Mouse (Mus musculus): ENCODE measurements around the gene Pde11a. TPM values are rescaled to one million over a fixed set of nuclear protein-coding genes. Genes with fewer than 3 reads are reported as not detected.

Pde11a gene
- total RNA-seq, 1 experiment = 0.27 TPM

DNA sequence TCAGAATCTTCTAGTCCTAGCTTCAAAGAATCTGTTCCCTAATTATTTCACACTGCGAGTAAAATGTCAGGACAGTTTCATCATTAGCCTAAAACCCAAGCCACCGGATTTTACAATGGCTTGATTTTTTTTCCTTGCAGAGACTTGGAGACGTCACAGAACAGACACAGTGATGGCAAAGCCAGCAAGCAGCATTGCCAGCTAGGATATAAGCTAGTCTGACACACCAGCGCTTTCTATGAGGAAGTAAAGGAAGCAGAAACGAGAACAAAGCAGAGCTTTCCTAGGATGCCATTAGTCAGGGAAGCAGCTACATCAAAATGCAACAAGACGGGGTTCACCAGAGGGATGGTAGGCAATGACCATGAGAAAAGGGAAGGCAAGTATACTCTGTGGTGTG lies 9.3 kb upstream of the Pde11a start:
- Histone ChIP-seq H3K36me3 (ENCODE audit: control insufficient read depth, insufficient read depth, low read length, poor library complexity, severe bottlenecking) (no peaks in the 10 kb centered on the region), H3K9me3 (ENCODE audit: control insufficient read depth, insufficient read depth, low read depth, low read length) (no peaks in the 10 kb centered on the region), H3K4me1 (ENCODE audit: control insufficient read depth in 2 of 2, insufficient read depth in 2 of 2, low read length in 2 of 2, poor library complexity in 1 of 2) (no peaks in the 10 kb centered on the region), H3K4me3 (ENCODE audit: insufficient read depth in 1 of 2, low read depth in 1 of 2, low read length in 2 of 2, poor library complexity in 1 of 2, severe bottlenecking in 1 of 2) (no peak overlapping the region), H3K27ac (ENCODE audit: insufficient read depth, low read depth, low read length, poor library complexity, severe bottlenecking) (no peak overlapping the region), H3K9ac (ENCODE audit: insufficient read depth, low read depth, low read length, poor library complexity, severe bottlenecking) (no peak overlapping the region)
- DNase-seq (ENCODE audit: low read depth, low spot score) = no peak
- in situ Hi-C loops (cut with MboI; ENCODE audit: low sequenced_read_pairs in 2 of 2, unreplicated experiment in 2 of 2) = no loop called here
- no peak for TF ChIP-seq HCFC1 (IDR thresholded peaks at IDR 0.05; ENCODE audit: borderline replicate concordance, insufficient read depth, low read length)
- TF ChIP-seq CHD2 (IDR thresholded peaks at IDR 0.05; ENCODE audit: low read depth, low read length) = no peak
- no peak for TF ChIP-seq MAFK (IDR thresholded peaks at IDR 0.05; ENCODE audit: insufficient read depth, low read depth, low read length)
- no peak for TF ChIP-seq ZC3H11A (IDR thresholded peaks at IDR 0.05; ENCODE audit: borderline replicate concordance, low read depth, low read length)
- no peak for TF ChIP-seq ZNF384 (IDR thresholded peaks at IDR 0.05; ENCODE audit: low read depth, low read length)

- Histone ChIP-seq H3K9ac (ENCODE audit: insufficient read depth, low read depth, low read length, poor library complexity, severe bottlenecking) (no peak overlapping the region), H3K4me3 (ENCODE audit: insufficient read depth in 1 of 2, low read depth in 1 of 2, low read length in 2 of 2, poor library complexity in 1 of 2, severe bottlenecking in 1 of 2) (no peak overlapping the region), H3K4me1 (ENCODE audit: control insufficient read depth in 2 of 2, insufficient read depth in 2 of 2, low read length in 2 of 2, poor library complexity in 1 of 2) (no peaks in the 10 kb centered on the region), H3K27ac (ENCODE audit: insufficient read depth, low read depth, low read length, poor library complexity, severe bottlenecking) (no peak overlapping the region), H3K36me3 (ENCODE audit: control insufficient read depth, insufficient read depth, low read length, poor library complexity, severe bottlenecking) (no peaks in the 10 kb centered on the region), H3K9me3 (ENCODE audit: control insufficient read depth, insufficient read depth, low read depth, low read length) (no peaks in the 10 kb centered on the region)
- in situ Hi-C loops (cut with MboI; ENCODE audit: low sequenced_read_pairs in 2 of 2, unreplicated experiment in 2 of 2) = no loop called here
- no peak for DNase-seq (ENCODE audit: low read depth, low spot score)
- TF ChIP-seq HCFC1 (IDR thresholded peaks at IDR 0.05; ENCODE audit: borderline replicate concordance, insufficient read depth, low read length) (no peak), CHD2 (IDR thresholded peaks at IDR 0.05; ENCODE audit: low read depth, low read length) (no peak), ZC3H11A (IDR thresholded peaks at IDR 0.05; ENCODE audit: borderline replicate concordance, low read depth, low read length) (no peak), MAFK (IDR thresholded peaks at IDR 0.05; ENCODE audit: insufficient read depth, low read depth, low read length) (no peak), ZNF384 (IDR thresholded peaks at IDR 0.05; ENCODE audit: low read depth, low read length) (no peak)
These were observed 3.6 kb upstream of the Pde11a start for GRCm38 (mm10) chr2:76342146-76342545.

DNA sequence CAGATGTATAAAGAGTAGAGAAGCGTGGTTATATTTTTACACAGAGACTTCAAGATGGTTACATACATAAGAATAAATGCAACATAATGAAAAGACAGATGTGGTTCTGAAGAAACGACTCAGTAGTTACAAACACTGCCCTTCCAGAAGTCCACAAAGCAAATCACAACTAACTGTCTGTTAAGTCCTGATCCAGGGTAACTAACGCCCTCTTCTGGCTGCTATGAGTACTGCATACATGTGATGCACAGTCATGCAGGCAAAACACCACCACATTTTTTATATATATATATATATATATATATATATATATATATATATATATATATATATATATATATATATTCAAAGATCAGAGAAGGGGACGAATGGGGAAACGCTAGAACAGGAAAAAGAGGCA lies 4.0 kb downstream of the Pde11a start:
- DNase-seq (ENCODE audit: low read depth, low spot score) = peak; percentile 24

GRCm38 (mm10) chr2:76332161-76332805 lies 6.3 kb downstream of the Pde11a start:
- H3K27ac ChIP-seq (ENCODE audit: insufficient read depth, low read depth, low read length, poor library complexity, severe bottlenecking) = no peak overlapping the region
- in situ Hi-C loops (cut with MboI; ENCODE audit: low sequenced_read_pairs in 2 of 2, unreplicated experiment in 2 of 2) = no loop called here

More for the DNA sequence above, 4.0 kb downstream of the Pde11a start:
- no peak overlapping the region for H3K9ac ChIP-seq (ENCODE audit: insufficient read depth, low read depth, low read length, poor library complexity, severe bottlenecking)
- H3K27ac ChIP-seq (ENCODE audit: insufficient read depth, low read depth, low read length, poor library complexity, severe bottlenecking) = no peak overlapping the region
- H3K9me3 ChIP-seq (ENCODE audit: control insufficient read depth, insufficient read depth, low read depth, low read length) = no peaks in the 10 kb centered on the region
- no peak overlapping the region for H3K4me3 ChIP-seq (ENCODE audit: insufficient read depth in 1 of 2, low read depth in 1 of 2, low read length in 2 of 2, poor library complexity in 1 of 2, severe bottlenecking in 1 of 2)
- peaks cover 0 to 3% of the 10 kb centered on the region in 2 experiments; a peak in 1 of 4 replicates for H3K4me1 ChIP-seq (ENCODE audit: control insufficient read depth in 2 of 2, insufficient read depth in 2 of 2, low read length in 2 of 2, poor library complexity in 1 of 2)
- TF ChIP-seq MAFK (IDR thresholded peaks at IDR 0.05; ENCODE audit: insufficient read depth, low read depth, low read length) (0 out of 2 replicates have a peak, but pooled peaks have one; percentile 6), HCFC1 (IDR thresholded peaks at IDR 0.05; ENCODE audit: borderline replicate concordance, insufficient read depth, low read length) (no peak)
- no peaks in the 10 kb centered on the region for H3K36me3 ChIP-seq (ENCODE audit: control insufficient read depth, insufficient read depth, low read length, poor library complexity, severe bottlenecking)
- in situ Hi-C loops (cut with MboI; ENCODE audit: low sequenced_read_pairs in 2 of 2, unreplicated experiment in 2 of 2) = no loop called here

DNA sequence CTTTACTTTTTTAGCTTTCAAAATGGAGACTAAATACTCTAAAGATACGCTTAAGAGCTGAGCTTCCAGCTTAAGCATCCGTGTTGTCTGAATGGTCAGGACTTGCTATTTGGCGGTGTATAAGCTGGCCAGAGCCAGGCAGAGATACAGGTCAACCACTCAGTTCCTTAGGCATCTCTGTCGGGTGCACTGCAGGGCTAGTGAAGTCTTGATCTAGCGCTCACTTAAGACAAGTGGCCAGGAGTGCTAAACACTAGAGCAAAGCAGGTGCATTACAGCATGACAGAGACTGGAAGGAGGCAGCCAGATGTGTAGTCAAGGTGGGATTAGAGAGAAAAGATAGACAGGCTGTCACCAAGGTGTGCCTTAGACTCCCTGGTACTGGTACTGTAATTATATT lies 8.5 kb downstream of the Pde11a start:
- no peak for DNase-seq (ENCODE audit: low read depth, low spot score)
- Histone ChIP-seq H3K9ac (ENCODE audit: insufficient read depth, low read depth, low read length, poor library complexity, severe bottlenecking) (no peak overlapping the region), H3K27ac (ENCODE audit: insufficient read depth, low read depth, low read length, poor library complexity, severe bottlenecking) (no peak overlapping the region), H3K4me1 (ENCODE audit: control insufficient read depth in 2 of 2, insufficient read depth in 2 of 2, low read length in 2 of 2, poor library complexity in 1 of 2) (peaks cover 0 to 3% of the 10 kb centered on the region in 2 experiments; a peak in 1 of 4 replicates), H3K4me3 (ENCODE audit: insufficient read depth in 1 of 2, low read depth in 1 of 2, low read length in 2 of 2, poor library complexity in 1 of 2, severe bottlenecking in 1 of 2) (no peak overlapping the region), H3K36me3 (ENCODE audit: control insufficient read depth, insufficient read depth, low read length, poor library complexity, severe bottlenecking) (no peaks in the 10 kb centered on the region), H3K9me3 (ENCODE audit: control insufficient read depth, insufficient read depth, low read depth, low read length) (no peaks in the 10 kb centered on the region)
- TF ChIP-seq HCFC1 (IDR thresholded peaks at IDR 0.05; ENCODE audit: borderline replicate concordance, insufficient read depth, low read length) = no peak
- no peak for TF ChIP-seq ZNF384 (IDR thresholded peaks at IDR 0.05; ENCODE audit: low read depth, low read length)
- TF ChIP-seq CHD2 (IDR thresholded peaks at IDR 0.05; ENCODE audit: low read depth, low read length) = no peak
- TF ChIP-seq ZC3H11A (IDR thresholded peaks at IDR 0.05; ENCODE audit: borderline replicate concordance, low read depth, low read length) = no peak
- no peak for TF ChIP-seq MAFK (IDR thresholded peaks at IDR 0.05; ENCODE audit: insufficient read depth, low read depth, low read length)
- in situ Hi-C loops (cut with MboI; ENCODE audit: low sequenced_read_pairs in 2 of 2, unreplicated experiment in 2 of 2) = no loop called here

More at GRCm38 (mm10) chr2:76332161-76332805, 6.3 kb downstream of the Pde11a start:
- no peaks in the 10 kb centered on the region for H3K9me3 ChIP-seq (ENCODE audit: control insufficient read depth, insufficient read depth, low read depth, low read length)
- no peak for TF ChIP-seq ZNF384 (IDR thresholded peaks at IDR 0.05; ENCODE audit: low read depth, low read length)
- TF ChIP-seq CHD2 (IDR thresholded peaks at IDR 0.05; ENCODE audit: low read depth, low read length) = no peak
- no peak overlapping the region for H3K9ac ChIP-seq (ENCODE audit: insufficient read depth, low read depth, low read length, poor library complexity, severe bottlenecking)
- peaks cover 0 to 3% of the 10 kb centered on the region in 2 experiments; a peak in 1 of 4 replicates for H3K4me1 ChIP-seq (ENCODE audit: control insufficient read depth in 2 of 2, insufficient read depth in 2 of 2, low read length in 2 of 2, poor library complexity in 1 of 2)
- no peak for DNase-seq (ENCODE audit: low read depth, low spot score)
- H3K36me3 ChIP-seq (ENCODE audit: control insufficient read depth, insufficient read depth, low read length, poor library complexity, severe bottlenecking) = no peaks in the 10 kb centered on the region
- H3K4me3 ChIP-seq (ENCODE audit: insufficient read depth in 1 of 2, low read depth in 1 of 2, low read length in 2 of 2, poor library complexity in 1 of 2, severe bottlenecking in 1 of 2) = no peak overlapping the region
